11 mouse cellular contexts compared by ENCODE assay signal in genomic region chr11:102208846-102209245, GRCm38 (mm10). TPM values are rescaled to one million over a fixed set of nuclear protein-coding genes. Genes with fewer than 3 reads are reported as not detected.
DNase-seq lines count a peak whose midpoint lies in the region; ATAC-seq and TF ChIP-seq lines count a peak whose summit lies in the region.
"Had no signal": no experiment of that assay in that cellular context is flagged by ENCODE, and none has a peak within 500 bp of the region (broad histone marks: within the 10 kb centered on the region; RNA-seq: fewer than 3 reads in every experiment).

No protein-coding gene starts in this region.

- H3K4me1 ChIP-seq in heart, embryonic 10.5 days, result peaks cover 97% of the 10 kb centered on the region
- peaks cover 0 to 22% of the 10 kb centered on the region in 2 experiments; a peak in 3 of 4 replicates for H3K4me1 ChIP-seq in liver, embryonic 14.5 days (replicated peaks; ENCODE audit: control insufficient read depth in 2 of 2, insufficient read depth in 2 of 2, low read length in 1 of 2)
- H3K4me1 ChIP-seq in liver, embryonic 11.5 days (replicated peaks; ENCODE audit: control insufficient read depth, insufficient read depth, low read length), result peaks cover 35% of the 10 kb centered on the region
- peaks cover 68% of the 10 kb centered on the region for H3K4me1 ChIP-seq in embryonic facial prominence, embryonic 13.5 days
- H3K4me1 ChIP-seq in midbrain, embryonic 14.5 days (ENCODE audit: control insufficient read depth, insufficient read depth, low read length), result peaks cover 12% of the 10 kb centered on the region

- H3K9ac ChIP-seq in liver, embryonic 14.5 days (replicated peaks), result no peak overlapping the region
- H3K9ac ChIP-seq in liver, embryonic 11.5 days (ENCODE audit: low read depth, low read length), result no peak overlapping the region
- 0 out of 2 replicates have a peak overlapping the region, but pooled peaks have one; percentile 2 for H3K9ac ChIP-seq in embryonic facial prominence, embryonic 13.5 days
- H3K9ac ChIP-seq in midbrain, embryonic 14.5 days (replicated peaks; ENCODE audit: low read length), result peak overlapping the region; percentile 20; the same call in 1 of the 2 replicates
- H3K9ac ChIP-seq: neural tube, embryonic 12.5 days had no signal

- no peaks in the 10 kb centered on the region for H3K27me3 ChIP-seq in heart, embryonic 10.5 days (ENCODE audit: insufficient read depth, poor library complexity, severe bottlenecking)
- H3K27me3 ChIP-seq in liver, embryonic 14.5 days (ENCODE audit: control insufficient read depth, insufficient read depth, low read length), result no peaks in the 10 kb centered on the region
- H3K27me3 ChIP-seq in liver, embryonic 11.5 days (replicated peaks; ENCODE audit: control insufficient read depth, insufficient read depth, low read length), result no peaks in the 10 kb centered on the region
- H3K27me3 ChIP-seq in embryonic facial prominence, embryonic 13.5 days, result no peaks in the 10 kb centered on the region
- H3K27me3 ChIP-seq in midbrain, embryonic 14.5 days (ENCODE audit: control insufficient read depth, insufficient read depth, low read length), result no peaks in the 10 kb centered on the region
- H3K27me3 ChIP-seq: neural tube, embryonic 12.5 days had no signal

- H3K9me3 ChIP-seq in heart, embryonic 10.5 days, result no peaks in the 10 kb centered on the region
- H3K9me3 ChIP-seq in liver, embryonic 14.5 days (ENCODE audit: control insufficient read depth, low read length), result no peaks in the 10 kb centered on the region
- H3K9me3 ChIP-seq in liver, embryonic 11.5 days (ENCODE audit: control insufficient read depth, low read length), result no peaks in the 10 kb centered on the region
- H3K9me3 ChIP-seq in embryonic facial prominence, embryonic 13.5 days, result no peaks in the 10 kb centered on the region
- no peaks in the 10 kb centered on the region for H3K9me3 ChIP-seq in midbrain, embryonic 14.5 days (ENCODE audit: control insufficient read depth, low read length)
- H3K9me3 ChIP-seq: neural tube, embryonic 12.5 days had no signal

- TF ChIP-seq EP300 in liver, embryonic 14.5 days (IDR thresholded peaks at IDR 0.05; ENCODE audit: low read depth), result no peak

- H3K4me2 ChIP-seq in liver, embryonic 14.5 days (ENCODE audit: low read depth), result no peak overlapping the region
- H3K4me2 ChIP-seq in liver, embryonic 11.5 days, result no peak overlapping the region
- peak overlapping the region; percentile 27; the same call in 1 of the 2 replicates for H3K4me2 ChIP-seq in embryonic facial prominence, embryonic 13.5 days
- no peak overlapping the region for H3K4me2 ChIP-seq in midbrain, embryonic 14.5 days (ENCODE audit: low read length)

- peaks cover 41% of the 10 kb centered on the region for H3K36me3 ChIP-seq in heart, embryonic 10.5 days
- H3K36me3 ChIP-seq in liver, embryonic 14.5 days (replicated peaks; ENCODE audit: control insufficient read depth, insufficient read depth, low read depth), result no peaks in the 10 kb centered on the region
- peaks cover 14% of the 10 kb centered on the region; the same call in 1 of the 2 replicates for H3K36me3 ChIP-seq in liver, embryonic 11.5 days (ENCODE audit: control insufficient read depth, insufficient read depth, low read length)
- H3K36me3 ChIP-seq in embryonic facial prominence, embryonic 13.5 days, result peaks cover 37% of the 10 kb centered on the region
- peaks cover 41% of the 10 kb centered on the region for H3K36me3 ChIP-seq in midbrain, embryonic 14.5 days (ENCODE audit: control insufficient read depth, insufficient read depth, low read length)

- peak; percentile 6; the same call in 1 of the 2 replicates for ATAC-seq in liver, embryonic 14.5 days (ENCODE audit: insufficient read depth)
- no peak for ATAC-seq in liver, embryonic 11.5 days (replicated peaks; ENCODE audit: low FRiP score)
- ATAC-seq in embryonic facial prominence, embryonic 13.5 days (ENCODE audit: insufficient number of reproducible peaks, insufficient read depth, low FRiP score, low TSS enrichment, low read depth), result peak; percentile 23
- no peak for ATAC-seq in midbrain, embryonic 14.5 days (ENCODE audit: low FRiP score, low TSS enrichment)
- ATAC-seq: inflammation-experienced regulatory T-cells, adult 6 months had no signal

- DNase-seq in heart, embryonic 10.5 days (ENCODE audit: low spot score), result no peak
- DNase-seq in heart, adult 11 months, result no peak
- DNase-seq in liver, embryonic 14.5 days (ENCODE audit: low read depth in 3 of 3, low spot score in 3 of 3), result no peak
- DNase-seq in liver, embryonic 11.5 days (ENCODE audit: low spot score), result no peak
- DNase-seq in midbrain, embryonic 14.5 days, result no peak
- DNase-seq in cerebellum, adult 18-20 months, result no peak
- DNase-seq in thymus, postnatal 4 days, result no peak
- DNase-seq: lung, adult 2 months had no signal

- 0% methylated on average over 2 of the region's 4 CpGs for WGBS in heart, embryonic 10.5 days
- 29% methylated on average over 4 of the region's 4 CpGs for WGBS in liver, embryonic 14.5 days (ENCODE audit: insufficient replicate concordance)
- WGBS in liver, embryonic 11.5 days, result 34% methylated on average over 4 of the region's 4 CpGs
- 15% methylated on average over 3 of the region's 4 CpGs for WGBS in embryonic facial prominence, embryonic 13.5 days
- 12% methylated on average over 4 of the region's 4 CpGs for WGBS in midbrain, embryonic 14.5 days

- no peak for TF ChIP-seq CTCF in liver, embryonic 14.5 days (IDR thresholded peaks at IDR 0.05; ENCODE audit: low read depth)

- peak overlapping the region; percentile 72 for H3K27ac ChIP-seq in heart, embryonic 10.5 days
- no peak overlapping the region for H3K27ac ChIP-seq in liver, embryonic 14.5 days
- H3K27ac ChIP-seq in liver, embryonic 11.5 days (ENCODE audit: low read depth, low read length), result no peak overlapping the region
- peak overlapping the region; percentile 81 for H3K27ac ChIP-seq in embryonic facial prominence, embryonic 13.5 days
- H3K27ac ChIP-seq in midbrain, embryonic 14.5 days (replicated peaks; ENCODE audit: low read depth, low read length), result no peak overlapping the region
- H3K27ac ChIP-seq: neural tube, embryonic 12.5 days had no signal

- H3K4me3 ChIP-seq in heart, embryonic 10.5 days, result 0 out of 2 replicates have a peak overlapping the region, but pooled peaks have one; percentile 16
- H3K4me3 ChIP-seq in liver, embryonic 14.5 days (ENCODE audit: insufficient read depth in 1 of 2, low read depth in 2 of 2, low read length in 2 of 2), result no peak overlapping the region
- H3K4me3 ChIP-seq in liver, embryonic 11.5 days (ENCODE audit: low read depth, low read length), result no peak overlapping the region
- no peak overlapping the region for H3K4me3 ChIP-seq in embryonic facial prominence, embryonic 13.5 days
- H3K4me3 ChIP-seq in midbrain, embryonic 14.5 days (replicated peaks; ENCODE audit: low read depth, low read length), result no peak overlapping the region
- H3K4me3 ChIP-seq: neural tube, embryonic 12.5 days had no signal

RNA-seq across cellular contexts. Expression of gene G6pc3, which starts 19.4 kb away (rescaled TPM):
- 35.0 and 40.9 TPM in 2 replicates for polyA plus RNA-seq in heart, embryonic 10.5 days (2016; fragmentation: Nextera tagmentation; extraction: Ambion mirVana)
- polyA plus RNA-seq in liver, embryonic 14.5 days (2012; rRNA removed), result 12.6 and 14.8 TPM in 2 replicates
- polyA plus RNA-seq in liver, embryonic 14.5 days (2014; fragmentation: Nextera tagmentation; extraction: Ambion mirVana), result 7.3 and 10.1 TPM in 2 replicates
- polyA plus RNA-seq in liver, embryonic 11.5 days (2014; fragmentation: Nextera tagmentation; extraction: Ambion mirVana), result 38.8 and 39.5 TPM in 2 replicates
- 27.6 and 28.3 TPM in 2 replicates for polyA plus RNA-seq in embryonic facial prominence, embryonic 13.5 days (2015; fragmentation: Nextera tagmentation; extraction: Ambion mirVana)
- polyA plus RNA-seq in midbrain, embryonic 14.5 days (2014; fragmentation: Nextera tagmentation; extraction: Ambion mirVana), result 31.6 and 43.7 TPM in 2 replicates

RNA-seq across cellular contexts. Expression of gene Hdac5, which starts 21.1 kb away (rescaled TPM):
- 84.9 and 103 TPM in 2 replicates for polyA plus RNA-seq in heart, embryonic 10.5 days (2016; fragmentation: Nextera tagmentation; extraction: Ambion mirVana)
- polyA plus RNA-seq in liver, embryonic 14.5 days (2012; rRNA removed), result 8.8 and 10.0 TPM in 2 replicates
- polyA plus RNA-seq in liver, embryonic 14.5 days (2014; fragmentation: Nextera tagmentation; extraction: Ambion mirVana), result 6.4 and 7.3 TPM in 2 replicates
- 23.8 and 26.0 TPM in 2 replicates for polyA plus RNA-seq in liver, embryonic 11.5 days (2014; fragmentation: Nextera tagmentation; extraction: Ambion mirVana)
- polyA plus RNA-seq in embryonic facial prominence, embryonic 13.5 days (2015; fragmentation: Nextera tagmentation; extraction: Ambion mirVana), result 80.5 and 84.4 TPM in 2 replicates
- polyA plus RNA-seq in midbrain, embryonic 14.5 days (2014; fragmentation: Nextera tagmentation; extraction: Ambion mirVana), result 54.4 and 56.6 TPM in 2 replicates

RNA-seq across cellular contexts. Expression of gene Lsm12, which starts 23.8 kb away (rescaled TPM):
- polyA plus RNA-seq in heart, embryonic 10.5 days (2016; fragmentation: Nextera tagmentation; extraction: Ambion mirVana), result 90.9 and 108 TPM in 2 replicates
- 10.4 and 15.4 TPM in 2 replicates for polyA plus RNA-seq in liver, embryonic 14.5 days (2012; rRNA removed)
- 51.4 and 56.2 TPM in 2 replicates for polyA plus RNA-seq in liver, embryonic 14.5 days (2014; fragmentation: Nextera tagmentation; extraction: Ambion mirVana)
- 80.1 and 83.2 TPM in 2 replicates for polyA plus RNA-seq in liver, embryonic 11.5 days (2014; fragmentation: Nextera tagmentation; extraction: Ambion mirVana)
- 125 and 159 TPM in 2 replicates for polyA plus RNA-seq in embryonic facial prominence, embryonic 13.5 days (2015; fragmentation: Nextera tagmentation; extraction: Ambion mirVana)
- polyA plus RNA-seq in midbrain, embryonic 14.5 days (2014; fragmentation: Nextera tagmentation; extraction: Ambion mirVana), result 76.0 and 80.9 TPM in 2 replicates

RNA-seq across cellular contexts. Expression of gene BC030867, which starts 39.8 kb away (rescaled TPM):
- 16.5 and 19.4 TPM in 2 replicates for polyA plus RNA-seq in heart, embryonic 10.5 days (2016; fragmentation: Nextera tagmentation; extraction: Ambion mirVana)
- polyA plus RNA-seq in liver, embryonic 14.5 days (2012; rRNA removed), result 10.9 and 11.3 TPM in 2 replicates
- polyA plus RNA-seq in liver, embryonic 14.5 days (2014; fragmentation: Nextera tagmentation; extraction: Ambion mirVana), result 10.8 and 13.2 TPM in 2 replicates
- polyA plus RNA-seq in liver, embryonic 11.5 days (2014; fragmentation: Nextera tagmentation; extraction: Ambion mirVana), result 28.2 and 29.4 TPM in 2 replicates
- 18.3 and 19.7 TPM in 2 replicates for polyA plus RNA-seq in embryonic facial prominence, embryonic 13.5 days (2015; fragmentation: Nextera tagmentation; extraction: Ambion mirVana)
- polyA plus RNA-seq in midbrain, embryonic 14.5 days (2014; fragmentation: Nextera tagmentation; extraction: Ambion mirVana), result 2.6 and 3.0 TPM in 2 replicates

RNA-seq across cellular contexts. Expression of gene Tmem101, which starts 52.6 kb away (rescaled TPM):
- 40.8 and 44.6 TPM in 2 replicates for polyA plus RNA-seq in heart, embryonic 10.5 days (2016; fragmentation: Nextera tagmentation; extraction: Ambion mirVana)
- 8.9 and 9.2 TPM in 2 replicates for polyA plus RNA-seq in liver, embryonic 14.5 days (2012; rRNA removed)
- 7.8 and 8.5 TPM in 2 replicates for polyA plus RNA-seq in liver, embryonic 14.5 days (2014; fragmentation: Nextera tagmentation; extraction: Ambion mirVana)
- 25.7 and 26.0 TPM in 2 replicates for polyA plus RNA-seq in liver, embryonic 11.5 days (2014; fragmentation: Nextera tagmentation; extraction: Ambion mirVana)
- polyA plus RNA-seq in embryonic facial prominence, embryonic 13.5 days (2015; fragmentation: Nextera tagmentation; extraction: Ambion mirVana), result 45.4 and 45.5 TPM in 2 replicates
- 32.8 and 36.1 TPM in 2 replicates for polyA plus RNA-seq in midbrain, embryonic 14.5 days (2014; fragmentation: Nextera tagmentation; extraction: Ambion mirVana)

Comparison
In these comparisons a context has a peak if more than half of its experiments do, and no peak if none do; other contexts are left out.
1. ATAC-seq: peak in liver, embryonic 14.5 days (single experiment) and embryonic facial prominence, embryonic 13.5 days (single experiment); none in liver, embryonic 11.5 days (single experiment) and midbrain, embryonic 14.5 days (single experiment).
2. H3K27ac ChIP-seq: peak in heart, embryonic 10.5 days (single experiment) and embryonic facial prominence, embryonic 13.5 days (single experiment); none in liver, embryonic 14.5 days (single experiment), liver, embryonic 11.5 days (single experiment) and midbrain, embryonic 14.5 days (single experiment).
3. H3K9ac ChIP-seq: peak in embryonic facial prominence, embryonic 13.5 days (single experiment) and midbrain, embryonic 14.5 days (single experiment); none in liver, embryonic 14.5 days (single experiment) and liver, embryonic 11.5 days (single experiment).